Mouse (Mus musculus) MEL (cell line): ENCODE results near the gene Kcnn1. TPM values are rescaled to one million over a fixed set of nuclear protein-coding genes. Genes with fewer than 3 reads are reported as not detected.

ENCODE experiments used
- DNase-seq: peaks from one replicate; pipeline ENCODE4 v3.0.0; 2011; ENCODE audit warnings: low read depth, low spot score
- H3K27ac ChIP-seq: 2 replicates; pipeline ENCODE4 v1.5.1; 2012; ENCODE audit warnings: low read depth, mild to moderate bottlenecking, control low read depth, low read length, moderate library complexity; ENCODE audit not compliant: control insufficient read depth
- H3K27me3 ChIP-seq, 2 experiments: fragments of 150-350 bp in 1 of 2; sonication (generic) in 1 of 2; 2 replicates each; pipeline ENCODE4 v1.6.1; 2012; ENCODE audit warnings: low read length in 2 of 2, mild to moderate bottlenecking in 2 of 2, improper control_type of control experiment in 1 of 2, moderate library complexity in 1 of 2; ENCODE audit not compliant: insufficient read depth in 2 of 2, control insufficient read depth in 1 of 2
- H3K36me3 ChIP-seq, 2 experiments: 2 replicates each; pipeline ENCODE4 v1.6.1; 2012 to 2014; ENCODE audit warnings: low read length in 2 of 2, improper control_type of control experiment in 1 of 2, inconsistent platforms in 1 of 2, mild to moderate bottlenecking in 1 of 2; ENCODE audit not compliant: insufficient read depth in 2 of 2, control insufficient read depth in 1 of 2
- H3K4me1 ChIP-seq, 2 experiments: fragments of 150-350 bp in 1 of 2; sonication (generic) in 1 of 2; 2 replicates each; pipeline ENCODE4 v1.6.1; 2012; ENCODE audit warnings: low read length in 2 of 2, improper control_type of control experiment in 1 of 2, mild to moderate bottlenecking in 1 of 2; ENCODE audit not compliant: insufficient read depth in 2 of 2, control insufficient read depth in 1 of 2
- H3K4me3 ChIP-seq, 2 experiments: fragments of 150-350 bp in 1 of 2; sonication (generic) in 1 of 2; 2 replicates each; pipeline ENCODE4 v1.5.1; 2012; ENCODE audit warnings: low read depth in 2 of 2, low read length in 2 of 2, mild to moderate bottlenecking in 2 of 2, moderate library complexity in 2 of 2, control low read depth in 1 of 2, improper control_type of control experiment in 1 of 2; ENCODE audit not compliant: control insufficient read depth in 1 of 2, insufficient read depth in 1 of 2
- H3K79me2 ChIP-seq: 2 replicates; pipeline ENCODE4 v1.6.1; 2012; ENCODE audit warnings: mild to moderate bottlenecking, low read length, moderate library complexity; ENCODE audit not compliant: control insufficient read depth, poor library complexity, insufficient read depth
- H3K9ac ChIP-seq: 2 replicates; pipeline ENCODE4 v1.6.1; 2012; ENCODE audit warnings: low read depth, mild to moderate bottlenecking, control low read depth, low read length, moderate library complexity; ENCODE audit not compliant: control insufficient read depth, poor library complexity, severe bottlenecking
- H3K9me3 ChIP-seq: fragments of 150-350 bp; sonication (generic); replicated peaks from 2 replicates; pipeline ENCODE4 v1.6.1; 2012; ENCODE audit warnings: mild to moderate bottlenecking, low read length, improper control_type of control experiment, moderate library complexity; ENCODE audit not compliant: insufficient read depth
- CHD1 ChIP-seq: IDR thresholded peaks from 2 replicates; pipeline ENCODE4 v1.6.1; 2012; ENCODE audit warnings: low read depth, mild to moderate bottlenecking, inconsistent platforms, low read length, improper control_type of control experiment
- CHD2 ChIP-seq: IDR thresholded peaks from 2 replicates; pipeline ENCODE4 v1.6.1; 2011; ENCODE audit warnings: low read length, improper control_type of control experiment
- CTCF ChIP-seq, 3 experiments: IDR thresholded peaks in 2 of 3; conservative IDR thresholded peaks in 1 of 3; 2 replicates each; pipeline ENCODE4 v1.5.1; 2011 to 2012; ENCODE audit warnings: low read length in 3 of 3, low read depth in 2 of 3, mild to moderate bottlenecking in 2 of 3, improper control_type of control experiment in 1 of 3, inconsistent platforms in 1 of 3, mixed read lengths in 1 of 3, moderate library complexity in 1 of 3; ENCODE audit not compliant: control insufficient read depth in 1 of 3, insufficient read depth in 1 of 3, poor library complexity in 1 of 3, severe bottlenecking in 1 of 3
- E2F4 ChIP-seq: IDR thresholded peaks from 2 replicates; pipeline ENCODE4 v1.6.1; 2011; ENCODE audit warnings: low read depth, low read length, improper control_type of control experiment, borderline replicate concordance
- ELF1 ChIP-seq: IDR thresholded peaks from 2 replicates; pipeline ENCODE4 v1.6.1; 2014; ENCODE audit warnings: low read depth, mild to moderate bottlenecking, inconsistent platforms, low read length, improper control_type of control experiment, moderate library complexity
- EP300 ChIP-seq, 2 experiments: IDR thresholded peaks; 2 replicates each; pipeline ENCODE4 v1.6.1; 2011; ENCODE audit warnings: improper control_type of control experiment in 2 of 2, low read length in 2 of 2, low read depth in 1 of 2, mild to moderate bottlenecking in 1 of 2
- GABPA ChIP-seq: IDR thresholded peaks from 2 replicates; pipeline ENCODE4 v1.6.1; 2012; ENCODE audit warnings: low read depth, mild to moderate bottlenecking, inconsistent platforms, low read length, improper control_type of control experiment, moderate library complexity
- HCFC1 ChIP-seq: IDR thresholded peaks from 2 replicates; pipeline ENCODE4 v1.6.1; 2012; ENCODE audit warnings: low read depth, mild to moderate bottlenecking, inconsistent platforms, low read length, improper control_type of control experiment, moderate library complexity
- JUND ChIP-seq: IDR thresholded peaks from 2 replicates; pipeline ENCODE4 v1.6.1; 2011; ENCODE audit warnings: low read depth, mild to moderate bottlenecking, improper control_type of control experiment, low read length
- KAT2A ChIP-seq: conservative IDR thresholded peaks from 2 replicates; pipeline ENCODE4 v1.6.1; 2012; ENCODE audit warnings: low read depth, low read length, improper control_type of control experiment, inconsistent platforms
- MAFK ChIP-seq: IDR thresholded peaks from 2 replicates; pipeline ENCODE4 v1.6.1; 2011; ENCODE audit warnings: low read depth, mild to moderate bottlenecking, low read length, improper control_type of control experiment, borderline replicate concordance
- MAX ChIP-seq: IDR thresholded peaks from 2 replicates; pipeline ENCODE4 v1.6.1; 2011; ENCODE audit warnings: low read length, improper control_type of control experiment
- MAZ ChIP-seq: IDR thresholded peaks from 2 replicates; pipeline ENCODE4 v1.6.1; 2012; ENCODE audit warnings: low read depth, mild to moderate bottlenecking, inconsistent platforms, low read length, improper control_type of control experiment
- MEF2A ChIP-seq: IDR thresholded peaks from 2 replicates; pipeline ENCODE4 v1.6.1; 2014; ENCODE audit warnings: low read depth, mild to moderate bottlenecking, inconsistent platforms, low read length, improper control_type of control experiment; ENCODE audit not compliant: poor library complexity, insufficient replicate concordance, severe bottlenecking; ENCODE audit errors: extremely low read depth
- MXI1 ChIP-seq: IDR thresholded peaks from 2 replicates; pipeline ENCODE4 v1.6.1; 2011; ENCODE audit warnings: mild to moderate bottlenecking, low read depth, low read length, improper control_type of control experiment
- MYB ChIP-seq: IDR thresholded peaks from 2 replicates; pipeline ENCODE4 v1.6.1; 2011; ENCODE audit warnings: mild to moderate bottlenecking, low read depth, low read length, improper control_type of control experiment
- MYC ChIP-seq: IDR thresholded peaks from 2 replicates; pipeline ENCODE4 v1.6.1; 2011; ENCODE audit warnings: low read depth, mild to moderate bottlenecking, low read length, improper control_type of control experiment, moderate library complexity
- NELFE ChIP-seq: IDR thresholded peaks from 2 replicates; pipeline ENCODE4 v1.6.1; 2011; ENCODE audit warnings: low read depth, low read length, improper control_type of control experiment
- NRF1 ChIP-seq: IDR thresholded peaks from 2 replicates; pipeline ENCODE4 v1.6.1; 2014; ENCODE audit warnings: low read depth, mild to moderate bottlenecking, inconsistent platforms, low read length, improper control_type of control experiment, moderate library complexity; ENCODE audit not compliant: poor library complexity, insufficient read depth, severe bottlenecking
- POLR2AphosphoS2 ChIP-seq: IDR thresholded peaks from 2 replicates; pipeline ENCODE4 v1.6.1; 2011; ENCODE audit warnings: low read length, improper control_type of control experiment
- RAD21 ChIP-seq: IDR thresholded peaks from 2 replicates; pipeline ENCODE4 v1.6.1; 2011; ENCODE audit warnings: mild to moderate bottlenecking, low read depth, low read length, improper control_type of control experiment
- RCOR1 ChIP-seq: IDR thresholded peaks from 2 replicates; pipeline ENCODE4 v1.6.1; 2012; ENCODE audit warnings: low read depth, mild to moderate bottlenecking, inconsistent platforms, low read length, improper control_type of control experiment
- SIN3A ChIP-seq: IDR thresholded peaks from 2 replicates; pipeline ENCODE4 v1.6.1; 2012; ENCODE audit warnings: low read length, improper control_type of control experiment, inconsistent platforms
- SMC3 ChIP-seq: IDR thresholded peaks from 2 replicates; pipeline ENCODE4 v1.6.1; 2011; ENCODE audit warnings: low read depth, low read length, improper control_type of control experiment
- TCF12 ChIP-seq: IDR thresholded peaks from 2 replicates; pipeline ENCODE4 v1.6.1; 2014; ENCODE audit warnings: low read depth, mild to moderate bottlenecking, inconsistent platforms, low read length, improper control_type of control experiment, moderate library complexity
- ZKSCAN1 ChIP-seq: IDR thresholded peaks from 2 replicates; pipeline ENCODE4 v1.6.1; 2012; ENCODE audit warnings: low read depth, mild to moderate bottlenecking, inconsistent platforms, low read length, improper control_type of control experiment, moderate library complexity
- ZMIZ1 ChIP-seq: IDR thresholded peaks from 2 replicates; pipeline ENCODE4 v1.6.1; 2012; ENCODE audit warnings: low read depth, mild to moderate bottlenecking, inconsistent platforms, low read length, improper control_type of control experiment, moderate library complexity
- polyA plus RNA-seq, 2 experiments: library from polyadenylated mRNA; stranded (reverse) in 1 of 2; unstranded in 1 of 2; fragments of >175 nt in 1 of 2; fragments of >200 nt in 1 of 2; gene quantifications; 2 replicates each; pipeline versions ENCODE4 v1.2.1 to v1.2.4; 2012; ENCODE audit warnings: low replicate concordance in 2 of 2, low read depth in 1 of 2; ENCODE audit not compliant: insufficient read length in 2 of 2, insufficient read depth in 1 of 2, missing spikeins in 1 of 2
- total RNA-seq: library from RNA; depleted of rRNA; stranded (reverse); fragments of 300-350 nt; gene quantifications from 2 replicates; pipeline ENCODE4 v1.2.3, GENCODE M21; 2012

Gene Kcnn1
- total and polyA plus RNA-seq, 3 experiments, result 8.9 to 10.7 TPM; not detected in 1

GRCm38 (mm10) chr8:70868559-70869198, 5.6 kb upstream of the Kcnn1 start:
- TF ChIP-seq MAZ (no peak), E2F4 (no peak), MXI1 (no peak), MYB (no peak), RAD21 (peak; percentile 12), ELF1 (no peak), GABPA (no peak), MAX (no peak), ZMIZ1 (no peak), CHD1 (no peak), RCOR1 (no peak), CTCF (IDR thresholded peaks at IDR 0.05 in 2 of 3, conservative IDR thresholded peaks at IDR 0.05 in 1 of 3; ENCODE audit: control insufficient read depth in 1 of 3, insufficient read depth in 1 of 3, low read depth in 2 of 3, low read length in 3 of 3, poor library complexity in 1 of 3, severe bottlenecking in 1 of 3) (peak in 2 of 3 experiments; percentile 38 to 55; a peak in 4 of 6 replicates), JUND (no peak), TCF12 (no peak), NRF1 (no peak), MYC (no peak), KAT2A (no peak), SIN3A (no peak), HCFC1 (no peak), MEF2A (no peak), POLR2AphosphoS2 (no peak), MAFK (no peak), SMC3 (peak; percentile 36), NELFE (no peak), EP300 (IDR thresholded peaks at IDR 0.05; ENCODE audit: low read depth in 1 of 2, low read length in 2 of 2) (no peak), ZKSCAN1 (no peak), CHD2 (no peak)
- Histone ChIP-seq H3K9ac (no peak overlapping the region), H3K4me3 (no peak overlapping the region), H3K9me3 (no peaks in the 10 kb centered on the region), H3K36me3 (peaks cover 0 to 2% of the 10 kb centered on the region in 2 experiments; a peak in 1 of 4 replicates), H3K4me1 (peaks cover 0 to 9% of the 10 kb centered on the region in 2 experiments; a peak in 1 of 4 replicates), H3K27me3 (no peaks in the 10 kb centered on the region), H3K27ac (no peak overlapping the region), H3K79me2 (peaks cover 5% of the 10 kb centered on the region)
- DNase-seq, result peak; percentile 53
